Mouse (Mus musculus) limb, embryonic 12.5 days (tissue): ENCODE data around the gene Hyal1. TPM values are rescaled to one million over a fixed set of nuclear protein-coding genes. Genes with fewer than 3 reads are reported as not detected.
A peak's percentile ranks its signal among the peaks of the same experiment; 100 is the strongest.
"Not testable (repeated sequence)": the region's sequence is repeated elsewhere in the genome, so short reads cannot be mapped to it uniquely, and the experiment has no call there.

Source experiments
- ATAC-seq: fragments of 200-750 bp; cut with Nextera tagmentation; 2 replicates; pipeline ENCODE4 v1.8.0; 2017; ENCODE audit warnings: low read depth, moderate TSS enrichment; ENCODE audit not compliant: insufficient number of reproducible peaks, insufficient read depth, low FRiP score, low TSS enrichment
- H3K27ac ChIP-seq: fragments of 300-500 bp; sonication (generic); 2 replicates; pipeline ENCODE4 v1.5.1; 2016; ENCODE audit warnings: mild to moderate bottlenecking, moderate library complexity
- H3K27me3 ChIP-seq: fragments of 300-500 bp; sonication (generic); 2 replicates; pipeline ENCODE4 v1.6.1; 2016; ENCODE audit warnings: mild to moderate bottlenecking, moderate library complexity
- H3K36me3 ChIP-seq: fragments of 300-500 bp; sonication (generic); 2 replicates; pipeline ENCODE4 v1.6.1; 2016; ENCODE audit warnings: mild to moderate bottlenecking, moderate library complexity
- H3K4me1 ChIP-seq: fragments of 300-500 bp; sonication (generic); replicated peaks from 2 replicates; pipeline ENCODE4 v1.6.1; 2016
- H3K4me2 ChIP-seq: fragments of 300-500 bp; sonication (generic); 2 replicates; pipeline ENCODE4 v1.6.1; 2016; ENCODE audit warnings: mild to moderate bottlenecking, moderate library complexity
- H3K4me3 ChIP-seq: fragments of 300-500 bp; sonication (generic); replicated peaks from 2 replicates; pipeline ENCODE4 v1.5.1; 2016; ENCODE audit warnings: mild to moderate bottlenecking
- H3K9ac ChIP-seq: fragments of 300-500 bp; sonication (generic); replicated peaks from 2 replicates; pipeline ENCODE4 v1.6.1; 2016; ENCODE audit warnings: mild to moderate bottlenecking, moderate library complexity
- H3K9me3 ChIP-seq: fragments of 300-500 bp; sonication (generic); 2 replicates; pipeline ENCODE4 v1.6.1; 2016; ENCODE audit warnings: mild to moderate bottlenecking, moderate library complexity
- WGBS: fragments of 180-500 bp; shearing (Covaris S2); methylation state at CpG from one replicate; pipeline ENCODE4 v1.1.7; 2016; 5-methylcytosine and 5-hydroxymethylcytosine counted together
- polyA plus RNA-seq: library from polyadenylated mRNA; unstranded; fragments of >200 nt; fragmentation: Nextera tagmentation; extraction: Ambion mirVana; gene quantifications from 2 replicates; pipeline ENCODE4 v1.2.1, GENCODE M21; 2016

Gene Hyal1
- polyA plus RNA-seq, 1 experiment from 2014 or later, result 13.7 TPM

- H3K9ac ChIP-seq, result peak within 1 kb of the TSS; percentile 83
- 0 out of 2 replicates have a peak, but pooled peaks have one; percentile 3 for ATAC-seq
- under 1% methylated on average over 63 of the region's 63 CpGs for WGBS
- H3K27ac ChIP-seq, result peak within 1 kb of the TSS; percentile 87
- no peaks in the 10 kb centered on the region for H3K9me3 ChIP-seq
- peak within 1 kb of the TSS; percentile 75 for H3K4me3 ChIP-seq
- peaks cover under 1% of the 10 kb centered on the region; the same call in 1 of the 2 replicates for H3K36me3 ChIP-seq
- H3K4me2 ChIP-seq, result peak within 1 kb of the TSS; percentile 89
- H3K27me3 ChIP-seq, result peaks cover 13% of the 10 kb centered on the region; the same call in 1 of the 2 replicates
- peaks cover 65% of the 10 kb centered on the region for H3K4me1 ChIP-seq
Measured at GRCm38 (mm10) chr9:107551117-107551889, 25.4 kb upstream of the Hyal1 start, which contains the start of gene Rassf1. Gene Rassf1 (plus strand): TSS chr9:107551555.

GRCm38 (mm10) chr9:107551890-107552355 lies 24.8 kb upstream of the Hyal1 start:
- H3K27ac ChIP-seq, result peak overlapping the region; percentile 87
- H3K9me3 ChIP-seq, result no peaks in the 10 kb centered on the region
- peak overlapping the region; percentile 89 for H3K4me2 ChIP-seq
- H3K36me3 ChIP-seq, result peaks cover 7% of the 10 kb centered on the region
- H3K27me3 ChIP-seq, result peaks cover 13% of the 10 kb centered on the region; the same call in 1 of the 2 replicates
- 6% methylated on average over 8 of the region's 8 CpGs for WGBS
- no peak for ATAC-seq
- H3K4me1 ChIP-seq, result peaks cover 65% of the 10 kb centered on the region
- H3K4me3 ChIP-seq, result peak overlapping the region; percentile 75
- H3K9ac ChIP-seq, result peak overlapping the region; percentile 83

GRCm38 (mm10) chr9:107552690-107553393 lies 23.9 kb upstream of the Hyal1 start:
- peak overlapping the region; percentile 95; the same call in 1 of the 2 replicates for H3K27ac ChIP-seq
- 82% methylated on average over 5 of the region's 5 CpGs for WGBS
- H3K4me1 ChIP-seq, result peaks cover 56% of the 10 kb centered on the region
- H3K9me3 ChIP-seq, result no peaks in the 10 kb centered on the region
- peaks cover 16% of the 10 kb centered on the region for H3K36me3 ChIP-seq
- ATAC-seq, result no peak
- peak overlapping the region; percentile 75 for H3K4me3 ChIP-seq
- peak overlapping the region; percentile 89 for H3K4me2 ChIP-seq
- peaks cover 13% of the 10 kb centered on the region; the same call in 1 of the 2 replicates for H3K27me3 ChIP-seq
- no peak overlapping the region for H3K9ac ChIP-seq

GRCm38 (mm10) chr9:107553541-107554318 lies 23.0 kb upstream of the Hyal1 start:
- Histone ChIP-seq H3K36me3 (peaks cover 25% of the 10 kb centered on the region), H3K27ac (peak overlapping the region; percentile 95), H3K4me3 (peak overlapping the region; percentile 75), H3K9me3 (no peaks in the 10 kb centered on the region), H3K9ac (peak overlapping the region; percentile 56), H3K4me1 (peaks cover 55% of the 10 kb centered on the region), H3K27me3 (peaks cover 13% of the 10 kb centered on the region; the same call in 1 of the 2 replicates), H3K4me2 (peak overlapping the region; percentile 89)
- ATAC-seq, result peak; percentile 12; the same call in 1 of the 2 replicates
- 4% methylated on average over 37 of the region's 37 CpGs for WGBS

GRCm38 (mm10) chr9:107554319-107554825 lies 22.4 kb upstream of the Hyal1 start:
- WGBS, result 0% methylated on average over 53 of the region's 53 CpGs
- peaks cover 10% of the 10 kb centered on the region; the same call in 1 of the 2 replicates for H3K27me3 ChIP-seq
- H3K36me3 ChIP-seq, result peaks cover 31% of the 10 kb centered on the region
- ATAC-seq, result peak; percentile 91
- peak overlapping the region; percentile 95 for H3K27ac ChIP-seq
- H3K4me1 ChIP-seq, result peaks cover 55% of the 10 kb centered on the region
- H3K9ac ChIP-seq, result peak overlapping the region; percentile 85
- no peaks in the 10 kb centered on the region for H3K9me3 ChIP-seq
- H3K4me2 ChIP-seq, result peak overlapping the region; percentile 89
- peak overlapping the region; percentile 75 for H3K4me3 ChIP-seq

GRCm38 (mm10) chr9:107555031-107555457 lies 21.7 kb upstream of the Hyal1 start:
- Histone ChIP-seq H3K9me3 (no peaks in the 10 kb centered on the region), H3K9ac (peak overlapping the region; percentile 85), H3K27ac (peak overlapping the region; percentile 95), H3K4me3 (peak overlapping the region; percentile 75), H3K4me2 (peak overlapping the region; percentile 89), H3K27me3 (peaks cover 7% of the 10 kb centered on the region; the same call in 1 of the 2 replicates), H3K36me3 (peaks cover 38% of the 10 kb centered on the region), H3K4me1 (peaks cover 55% of the 10 kb centered on the region)
- peak; percentile 12 for ATAC-seq
- under 1% methylated on average over 23 of the region's 23 CpGs for WGBS

- no peak for ATAC-seq
- peak overlapping the region; percentile 75 for H3K4me3 ChIP-seq
- WGBS, result 45% methylated on average over 2 of the region's 2 CpGs
- H3K4me1 ChIP-seq, result peaks cover 51% of the 10 kb centered on the region
- peaks cover 44% of the 10 kb centered on the region for H3K36me3 ChIP-seq
- peaks cover 2% of the 10 kb centered on the region; the same call in 1 of the 2 replicates for H3K27me3 ChIP-seq
- peak overlapping the region; percentile 95; the same call in 1 of the 2 replicates for H3K27ac ChIP-seq
- H3K9ac ChIP-seq, result peak overlapping the region; percentile 85
- H3K9me3 ChIP-seq, result no peaks in the 10 kb centered on the region
- peak overlapping the region; percentile 89 for H3K4me2 ChIP-seq
Measured at GRCm38 (mm10) chr9:107555701-107556100, 21.0 kb upstream of the Hyal1 start.

GRCm38 (mm10) chr9:107556346-107556745 lies 20.4 kb upstream of the Hyal1 start:
- 81% methylated on average over 3 of the region's 3 CpGs for WGBS

GRCm38 (mm10) chr9:107563029-107563581 lies 13.6 kb upstream of the Hyal1 start, which contains the start of gene Tusc2:
Gene Tusc2 (plus strand): TSS chr9:107563255.
- H3K4me1 ChIP-seq, result peaks cover 35% of the 10 kb centered on the region
- H3K9me3 ChIP-seq, result no peaks in the 10 kb centered on the region
- H3K27me3 ChIP-seq, result no peaks in the 10 kb centered on the region
- H3K36me3 ChIP-seq, result peaks cover 68% of the 10 kb centered on the region
- peak; percentile 94 for ATAC-seq
- H3K4me2 ChIP-seq, result peak within 1 kb of the TSS; percentile 84
- H3K4me3 ChIP-seq, result peak within 1 kb of the TSS; percentile 91
- H3K27ac ChIP-seq, result peak within 1 kb of the TSS; percentile 56; the same call in 1 of the 2 replicates
- H3K9ac ChIP-seq, result peak within 1 kb of the TSS; percentile 80
- WGBS, result under 1% methylated on average over 46 of the region's 46 CpGs

More at GRCm38 (mm10) chr9:107556346-107556745, 20.4 kb upstream of the Hyal1 start:
- Histone ChIP-seq H3K27ac (no peak overlapping the region), H3K4me2 (peak overlapping the region; percentile 89), H3K4me1 (peaks cover 45% of the 10 kb centered on the region), H3K9me3 (no peaks in the 10 kb centered on the region), H3K36me3 (peaks cover 51% of the 10 kb centered on the region), H3K27me3 (no peaks in the 10 kb centered on the region), H3K9ac (0 out of 2 replicates have a peak overlapping the region, but pooled peaks have one; percentile 85), H3K4me3 (peak overlapping the region; percentile 75)
- ATAC-seq, result no peak

GRCm38 (mm10) chr9:107565556-107565955 lies 11.2 kb upstream of the Hyal1 start:
- Histone ChIP-seq H3K4me1 (peaks cover 44% of the 10 kb centered on the region), H3K27ac (peak overlapping the region; percentile 12)
- 49% methylated on average over 5 of the region's 5 CpGs for WGBS

More at GRCm38 (mm10) chr9:107565556-107565955, 11.2 kb upstream of the Hyal1 start:
- H3K9me3 ChIP-seq, H3K27me3 ChIP-seq, H3K9ac ChIP-seq, ATAC-seq, H3K4me3 ChIP-seq: not testable (repeated sequence)
- 0 out of 2 replicates have a peak overlapping the region, but pooled peaks have one; percentile 17 for H3K4me2 ChIP-seq
- peaks cover 47% of the 10 kb centered on the region for H3K36me3 ChIP-seq
